Mouse (Mus musculus) limb, embryonic 13.5 days (tissue): Measurements from ENCODE around the gene Spop. TPM values are rescaled to one million over a fixed set of nuclear protein-coding genes. Genes with fewer than 3 reads are reported as not detected.
"Not testable (repeated sequence)": the region's sequence is repeated elsewhere in the genome, so short reads cannot be mapped to it uniquely, and the experiment has no call there.

Source experiments
- ATAC-seq: fragments of 200-750 bp; cut with Nextera tagmentation; 2 replicates; pipeline ENCODE4 v1.8.0; 2017; ENCODE audit warnings: low read depth, moderate number of reproducible peaks, moderate TSS enrichment; ENCODE audit not compliant: low FRiP score
- H3K27ac ChIP-seq: fragments of 300-500 bp; sonication (generic); 2 replicates; pipeline ENCODE4 v1.5.1; 2015; ENCODE audit warnings: inconsistent platforms, mild to moderate bottlenecking, moderate library complexity
- H3K27me3 ChIP-seq: fragments of 300-500 bp; sonication (generic); 2 replicates; pipeline ENCODE4 v1.6.1; 2015; ENCODE audit warnings: mild to moderate bottlenecking, inconsistent platforms
- H3K36me3 ChIP-seq: fragments of 300-500 bp; sonication (generic); 2 replicates; pipeline ENCODE4 v1.6.1; 2015; ENCODE audit warnings: inconsistent platforms, mild to moderate bottlenecking, moderate library complexity
- H3K4me1 ChIP-seq: fragments of 300-500 bp; sonication (generic); 2 replicates; pipeline ENCODE4 v1.6.1; 2015; ENCODE audit warnings: inconsistent platforms
- H3K4me2 ChIP-seq: fragments of 300-500 bp; sonication (generic); replicated peaks from 2 replicates; pipeline ENCODE4 v1.6.1; 2015; ENCODE audit warnings: inconsistent platforms, mild to moderate bottlenecking, moderate library complexity
- H3K4me3 ChIP-seq: fragments of 300-500 bp; sonication (generic); 2 replicates; pipeline ENCODE4 v1.5.1; 2015; ENCODE audit warnings: moderate library complexity, mild to moderate bottlenecking, inconsistent platforms
- H3K9ac ChIP-seq: fragments of 300-500 bp; sonication (generic); 2 replicates; pipeline ENCODE4 v1.6.1; 2015; ENCODE audit warnings: mild to moderate bottlenecking, inconsistent platforms
- H3K9me3 ChIP-seq: fragments of 300-500 bp; sonication (generic); 2 replicates; pipeline ENCODE4 v1.6.1; 2016; ENCODE audit warnings: inconsistent platforms
- WGBS: fragments of 180-500 bp; shearing (Covaris S2); methylation state at CpG from one replicate; pipeline ENCODE4 v1.1.7; 2015; 5-methylcytosine and 5-hydroxymethylcytosine counted together
- polyA plus RNA-seq: library from polyadenylated mRNA; unstranded; fragments of >200 nt; fragmentation: Nextera tagmentation; extraction: Ambion mirVana; gene quantifications from 2 replicates; pipeline ENCODE4 v1.2.1, GENCODE M21; 2015

Spop gene
- polyA plus RNA-seq, 1 experiment from 2014 or later: 156 TPM

- not testable (repeated sequence) for H3K36me3 ChIP-seq, ATAC-seq, H3K4me1 ChIP-seq, H3K4me3 ChIP-seq, H3K9ac ChIP-seq, H3K9me3 ChIP-seq, H3K27ac ChIP-seq, H3K27me3 ChIP-seq, H3K4me2 ChIP-seq
- WGBS: 97% methylated on average over 5 of the region's 5 CpGs
Measured at GRCm38 (mm10) chr11:95406398-95406797, 7.5 kb upstream of the Spop start.

GRCm38 (mm10) chr11:95409450-95410112 is 4.3 kb upstream of the Spop start:
- no peak for ATAC-seq
- no peak overlapping the region for H3K4me3 ChIP-seq
- H3K4me1 ChIP-seq: peaks cover 3% of the 10 kb centered on the region; the same call in 1 of the 2 replicates
- no peak overlapping the region for H3K9ac ChIP-seq
- 90% methylated on average over 10 of the region's 10 CpGs for whole genome bisulfite sequencing
- no peak overlapping the region for H3K4me2 ChIP-seq
- no peaks in the 10 kb centered on the region for H3K9me3 ChIP-seq
- no peak overlapping the region for H3K27ac ChIP-seq
- H3K27me3 ChIP-seq: no peaks in the 10 kb centered on the region
- H3K36me3 ChIP-seq: no peaks in the 10 kb centered on the region

GRCm38 (mm10) chr11:95411453-95412013 is 2.3 kb upstream of the Spop start:
- no peak for ATAC-seq
- Histone ChIP-seq H3K4me2 (no peak overlapping the region), H3K9me3 (no peaks in the 10 kb centered on the region), H3K4me3 (no peak overlapping the region), H3K9ac (peak overlapping the region; percentile 25; the same call in 1 of the 2 replicates), H3K4me1 (peaks cover 17% of the 10 kb centered on the region), H3K27ac (no peak overlapping the region), H3K27me3 (no peaks in the 10 kb centered on the region), H3K36me3 (no peaks in the 10 kb centered on the region)
- WGBS: 52% methylated on average over 6 of the region's 6 CpGs

- no peak overlapping the region for H3K27ac ChIP-seq
- no peak overlapping the region for H3K4me3 ChIP-seq
- no peak overlapping the region for H3K4me2 ChIP-seq
- no peaks in the 10 kb centered on the region for H3K36me3 ChIP-seq
- ATAC-seq: no peak
- H3K9ac ChIP-seq: no peak overlapping the region
- no peaks in the 10 kb centered on the region for H3K27me3 ChIP-seq
- WGBS: 85% methylated on average over 3 of the region's 3 CpGs
- H3K9me3 ChIP-seq: no peaks in the 10 kb centered on the region
- H3K4me1 ChIP-seq: peaks cover 25% of the 10 kb centered on the region
Measured at GRCm38 (mm10) chr11:95412615-95413014, 1.3 kb upstream of the Spop start.

GRCm38 (mm10) chr11:95414536-95415161 is 769 bp downstream of the Spop start:
- peak overlapping the region; percentile 78 for H3K9ac ChIP-seq
- H3K4me1 ChIP-seq: peaks cover 25% of the 10 kb centered on the region
- no peaks in the 10 kb centered on the region for H3K27me3 ChIP-seq
- peak; percentile 90 for ATAC-seq
- H3K36me3 ChIP-seq: peaks cover 5% of the 10 kb centered on the region; the same call in 1 of the 2 replicates
- H3K9me3 ChIP-seq: no peaks in the 10 kb centered on the region
- peak overlapping the region; percentile 70 for H3K4me2 ChIP-seq
- under 1% methylated on average over 28 of the region's 28 CpGs for WGBS
- peak overlapping the region; percentile 67 for H3K4me3 ChIP-seq
- peak overlapping the region; percentile 94 for H3K27ac ChIP-seq

GRCm38 (mm10) chr11:95415931-95416330 is 2.1 kb downstream of the Spop start:
- Histone ChIP-seq H3K4me1 (peaks cover 25% of the 10 kb centered on the region), H3K36me3 (peaks cover 8% of the 10 kb centered on the region; the same call in 1 of the 2 replicates), H3K27ac (no peak overlapping the region), H3K9ac (peak overlapping the region; percentile 50; the same call in 1 of the 2 replicates), H3K27me3 (no peaks in the 10 kb centered on the region), H3K4me3 (peak overlapping the region; percentile 67), H3K9me3 (no peaks in the 10 kb centered on the region), H3K4me2 (peak overlapping the region; percentile 70)
- no peak for ATAC-seq

- Histone ChIP-seq H3K36me3 (peaks cover 8% of the 10 kb centered on the region; the same call in 1 of the 2 replicates), H3K27ac (no peak overlapping the region), H3K9ac (no peak overlapping the region), H3K9me3 (no peaks in the 10 kb centered on the region), H3K27me3 (no peaks in the 10 kb centered on the region), H3K4me1 (peaks cover 22% of the 10 kb centered on the region), H3K4me2 (no peak overlapping the region), H3K4me3 (no peak overlapping the region)
- ATAC-seq: no peak
- WGBS: 87% methylated on average over 5 of the region's 5 CpGs
Measured at GRCm38 (mm10) chr11:95417341-95417740, 3.5 kb downstream of the Spop start.

GRCm38 (mm10) chr11:95420880-95421435 is 7.1 kb downstream of the Spop start:
- peaks cover 8% of the 10 kb centered on the region; the same call in 1 of the 2 replicates for H3K36me3 ChIP-seq
- peaks cover 13% of the 10 kb centered on the region for H3K4me1 ChIP-seq
- no peak overlapping the region for H3K4me3 ChIP-seq
- H3K9ac ChIP-seq: no peak overlapping the region
- no peak overlapping the region for H3K27ac ChIP-seq
- H3K27me3 ChIP-seq: no peaks in the 10 kb centered on the region
- H3K9me3 ChIP-seq: no peaks in the 10 kb centered on the region
- WGBS: 72% methylated on average over 2 of the region's 2 CpGs
- no peak overlapping the region for H3K4me2 ChIP-seq
- ATAC-seq: no peak

- H3K9me3 ChIP-seq: no peaks in the 10 kb centered on the region
- H3K27me3 ChIP-seq: no peaks in the 10 kb centered on the region
- no peak overlapping the region for H3K9ac ChIP-seq
- no peaks in the 10 kb centered on the region for H3K4me1 ChIP-seq
- H3K36me3 ChIP-seq: peaks cover 4% of the 10 kb centered on the region; the same call in 1 of the 2 replicates
- no peak overlapping the region for H3K4me2 ChIP-seq
- ATAC-seq: no peak
- H3K27ac ChIP-seq: no peak overlapping the region
- no peak overlapping the region for H3K4me3 ChIP-seq
- WGBS: 77% methylated on average over 3 of the region's 3 CpGs
Measured at GRCm38 (mm10) chr11:95423505-95423904, 9.6 kb downstream of the Spop start.

- Histone ChIP-seq H3K36me3 (no peaks in the 10 kb centered on the region; the same call in 1 of the 2 replicates), H3K4me1 (no peaks in the 10 kb centered on the region), H3K4me2 (no peak overlapping the region), H3K27me3 (no peaks in the 10 kb centered on the region), H3K4me3 (no peak overlapping the region), H3K9ac (no peak overlapping the region), H3K9me3 (no peaks in the 10 kb centered on the region), H3K27ac (no peak overlapping the region)
- WGBS: 94% methylated on average over 2 of the region's 2 CpGs
- ATAC-seq: no peak
Measured at GRCm38 (mm10) chr11:95431344-95431743, 17.5 kb downstream of the Spop start.

- Histone ChIP-seq H3K4me3 (no peak overlapping the region), H3K27me3 (no peaks in the 10 kb centered on the region), H3K9me3 (no peaks in the 10 kb centered on the region), H3K9ac (no peak overlapping the region), H3K27ac (no peak overlapping the region), H3K4me1 (no peaks in the 10 kb centered on the region), H3K4me2 (no peak overlapping the region), H3K36me3 (no peaks in the 10 kb centered on the region; the same call in 1 of the 2 replicates)
- no peak for ATAC-seq
- 92% methylated on average over 2 of the region's 2 CpGs for WGBS
Measured at GRCm38 (mm10) chr11:95432194-95432593, 18.3 kb downstream of the Spop start.

- 55% methylated on average over 2 of the region's 2 CpGs for WGBS
- H3K9ac ChIP-seq: no peak overlapping the region
- H3K4me3 ChIP-seq: no peak overlapping the region
- H3K27ac ChIP-seq: no peak overlapping the region
- no peak overlapping the region for H3K4me2 ChIP-seq
- no peaks in the 10 kb centered on the region for H3K27me3 ChIP-seq
- ATAC-seq: no peak
- 0 out of 2 replicates have a peak, but pooled peaks cover 6% of the 10 kb centered on the region for H3K36me3 ChIP-seq
- H3K4me1 ChIP-seq: 0 out of 2 replicates have a peak, but pooled peaks cover 6% of the 10 kb centered on the region
- H3K9me3 ChIP-seq: no peaks in the 10 kb centered on the region
Measured at GRCm38 (mm10) chr11:95445371-95445770, 31.5 kb downstream of the Spop start.
